Mouse (Mus musculus): ENCODE data around the gene Ccnl1. TPM values are rescaled to one million over a fixed set of nuclear protein-coding genes. Genes with fewer than 3 reads are reported as not detected.

The Ccnl1 gene
- polyA plus RNA-seq, 1 experiment, result 114 TPM

GRCm38 (mm10) chr3:65927101-65927501 is 30.9 kb downstream of the Ccnl1 start:
- no peak for DNase-seq (ENCODE audit: low spot score)

- DNase-seq (ENCODE audit: low spot score), result no peak
Observed at GRCm38 (mm10) chr3:65926426-65926825, 31.6 kb downstream of the Ccnl1 start.

- no peak for DNase-seq (ENCODE audit: low spot score)
Observed at GRCm38 (mm10) chr3:65925058-65925740, 32.9 kb downstream of the Ccnl1 start.

- no peak for DNase-seq (ENCODE audit: low spot score)
Observed at GRCm38 (mm10) chr3:65922420-65922819, 35.6 kb downstream of the Ccnl1 start.

- no peak for DNase-seq (ENCODE audit: low spot score)
Observed at GRCm38 (mm10) chr3:65921671-65922070, 36.4 kb downstream of the Ccnl1 start.

- DNase-seq (ENCODE audit: low spot score), result no peak
Observed at GRCm38 (mm10) chr3:65919016-65919415, 39.0 kb downstream of the Ccnl1 start.

GRCm38 (mm10) chr3:65912928-65913327 is 45.1 kb downstream of the Ccnl1 start:
- no peak for DNase-seq (ENCODE audit: low spot score)

GRCm38 (mm10) chr3:65912217-65912616 is 45.8 kb downstream of the Ccnl1 start:
- DNase-seq (ENCODE audit: low spot score), result no peak

- DNase-seq (ENCODE audit: low spot score), result no peak
Observed at GRCm38 (mm10) chr3:65911265-65911664, 46.8 kb downstream of the Ccnl1 start.

GRCm38 (mm10) chr3:65909454-65909853 is 48.6 kb downstream of the Ccnl1 start:
- DNase-seq (ENCODE audit: low spot score), result no peak

- no peak for DNase-seq (ENCODE audit: low spot score)
Observed at GRCm38 (mm10) chr3:65907536-65907935, 50.5 kb downstream of the Ccnl1 start.

- no peak for DNase-seq (ENCODE audit: low spot score)
Observed at GRCm38 (mm10) chr3:65905281-65906169, 52.5 kb downstream of the Ccnl1 start.

GRCm38 (mm10) chr3:65904711-65905110 is 53.3 kb downstream of the Ccnl1 start:
- DNase-seq (ENCODE audit: low spot score), result no peak

- no peak for DNase-seq (ENCODE audit: low spot score)
Observed at GRCm38 (mm10) chr3:65904106-65904505, 53.9 kb downstream of the Ccnl1 start.

- no peak for DNase-seq (ENCODE audit: low spot score)
Observed at GRCm38 (mm10) chr3:65898598-65899278, 59.3 kb downstream of the Ccnl1 start.

GRCm38 (mm10) chr3:65897233-65897993 is 60.6 kb downstream of the Ccnl1 start:
- DNase-seq (ENCODE audit: low spot score), result no peak

Measured in urinary bladder, adult 2 months (tissue).